Mouse (Mus musculus) erythroblast, embryonic 14.5 days (primary cell): ENCODE measurements at regions not wholly inside any gene's neighbourhood (a gene's known extent, or its start where the extent isn't known, plus 50 kb on each side); places are given as distances from the start of the nearest gene placed in this dataset.

Experiments used
- GATA1 ChIP-seq: IDR thresholded peaks from 2 replicates; pipeline ENCODE4 v1.6.1; 2012; ENCODE audit warnings: low read length, inconsistent platforms, mixed read lengths
- TAL1 ChIP-seq: IDR thresholded peaks from 3 replicates; pipeline ENCODE4 v1.6.1; 2012; ENCODE audit warnings: low read length, inconsistent platforms, mixed read lengths

DNA sequence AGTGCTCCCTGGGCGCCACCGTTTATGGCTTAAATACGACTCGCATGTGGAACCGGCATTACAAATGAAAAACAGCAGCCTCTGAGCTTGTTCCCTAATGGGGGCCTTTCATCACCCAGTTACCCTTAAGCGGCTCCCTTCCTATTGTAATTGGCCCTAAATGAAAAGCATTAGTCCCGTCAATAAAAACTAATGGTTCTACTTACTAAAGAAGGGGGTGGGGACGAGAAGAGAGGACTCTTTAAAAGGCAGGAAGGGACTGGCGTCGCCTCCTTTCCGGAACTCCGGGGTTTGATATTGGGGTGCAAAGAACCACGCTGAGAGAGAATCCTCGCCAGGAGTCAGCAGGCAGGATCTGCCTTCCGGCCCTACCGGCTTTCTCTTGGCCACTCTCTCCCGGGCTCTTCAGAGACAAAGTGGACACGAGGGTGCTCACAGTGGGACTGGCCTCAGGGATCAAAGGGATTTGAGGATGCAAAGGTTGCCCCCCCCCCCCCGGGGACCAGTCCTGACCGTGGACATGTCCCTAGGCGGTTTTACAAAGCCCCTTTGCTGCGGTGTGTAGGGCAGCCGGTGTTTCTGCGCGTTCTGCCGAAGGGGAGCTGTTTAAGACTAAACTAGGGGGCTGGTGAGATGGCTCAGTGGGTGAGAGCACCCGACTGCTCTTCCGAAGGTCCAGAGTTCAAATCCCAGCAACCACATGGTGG lies 93.8 kb upstream of the Msx1 start:
- TF ChIP-seq TAL1 (no peak), GATA1 (no peak)
